Mouse (Mus musculus) ovary, postnatal 14 days (tissue): ENCODE measurements around the gene Chrm2.

ENCODE experiments used
- DNase-seq: peaks from one replicate; pipeline ENCODE4 v3.0.0; 2022; ENCODE audit warnings: low spot score

Chrm2 gene

DNA sequence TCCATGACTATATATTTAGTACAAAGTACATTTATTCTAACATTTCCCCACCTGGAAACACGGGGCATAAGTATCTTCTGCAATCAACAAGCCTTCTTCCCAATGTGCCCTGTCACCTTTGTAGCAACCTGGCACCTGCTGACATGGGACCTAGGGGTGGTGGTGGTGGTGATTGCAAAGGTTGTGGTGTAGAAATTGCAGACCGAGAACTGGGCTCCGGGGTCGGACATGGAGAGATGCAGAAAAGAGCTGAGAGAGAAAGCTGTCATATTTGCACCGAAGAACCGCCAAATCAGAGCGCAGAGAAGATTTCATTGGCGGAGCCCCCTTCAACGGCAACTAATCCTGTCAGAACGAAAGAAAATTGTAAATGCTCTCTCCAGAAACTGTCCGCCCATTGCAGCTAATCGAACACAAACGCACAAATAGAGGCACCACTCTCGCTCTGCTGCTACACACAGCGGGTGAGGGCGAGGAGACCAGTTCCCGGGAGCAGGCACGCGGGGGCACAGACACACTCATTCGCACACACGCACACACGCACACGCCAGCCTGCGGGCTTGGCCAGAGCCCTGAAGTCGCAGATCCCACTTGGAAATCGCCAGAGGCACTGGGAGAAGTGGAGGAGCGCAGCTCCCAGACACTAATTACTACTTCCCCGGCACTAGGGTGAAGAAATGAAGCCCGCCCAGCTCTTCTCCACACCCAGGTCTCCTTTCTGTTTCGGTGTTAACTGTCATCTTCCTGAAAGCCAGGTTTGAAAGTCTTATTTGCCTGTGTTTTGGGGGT lies at the start of gene Chrm2:
Gene Chrm2 (plus strand): TSS at position 473 of the 789 bp plus-strand sequence.
- DNase-seq, result no peak

DNA sequence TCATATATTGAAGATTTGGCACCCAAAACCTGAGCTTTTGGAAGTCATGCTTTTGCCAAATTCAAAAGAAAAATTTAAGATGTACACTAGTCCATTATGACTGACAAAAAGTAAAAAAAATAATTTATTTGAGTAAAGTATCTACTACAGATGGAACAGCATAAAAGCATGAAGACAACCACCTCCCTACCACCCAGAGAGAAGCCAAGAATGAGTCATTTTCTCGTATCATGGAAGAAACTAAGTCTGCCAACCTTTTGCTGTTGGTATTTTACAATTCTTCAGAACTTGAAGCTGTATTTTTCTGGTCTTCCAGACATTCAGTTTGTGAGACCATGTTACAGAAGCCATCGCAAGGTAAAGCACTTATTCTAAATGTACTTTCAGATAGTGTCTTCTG lies 13.9 kb upstream of the Chrm2 start:
- DNase-seq, result no peak

DNA sequence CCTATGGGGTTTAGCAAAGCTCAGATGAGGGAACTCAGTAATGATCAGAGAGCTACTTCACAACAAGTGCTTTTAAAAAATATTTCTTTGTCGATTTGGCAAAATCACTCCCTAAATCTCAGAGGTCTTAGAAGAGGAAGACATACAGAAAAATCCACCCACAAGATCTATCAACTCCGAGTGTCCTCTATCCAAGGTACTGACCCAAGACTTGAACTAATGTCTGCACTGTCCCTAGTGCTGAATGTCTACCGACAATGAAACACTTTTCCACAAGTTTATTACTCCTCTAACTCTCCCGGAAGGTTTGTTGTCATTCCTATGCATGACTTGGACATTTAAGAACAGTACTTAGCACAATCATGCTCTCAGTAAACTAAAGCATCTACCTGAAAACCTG lies 9.9 kb upstream of the Chrm2 start:
- DNase-seq, result no peak

DNA sequence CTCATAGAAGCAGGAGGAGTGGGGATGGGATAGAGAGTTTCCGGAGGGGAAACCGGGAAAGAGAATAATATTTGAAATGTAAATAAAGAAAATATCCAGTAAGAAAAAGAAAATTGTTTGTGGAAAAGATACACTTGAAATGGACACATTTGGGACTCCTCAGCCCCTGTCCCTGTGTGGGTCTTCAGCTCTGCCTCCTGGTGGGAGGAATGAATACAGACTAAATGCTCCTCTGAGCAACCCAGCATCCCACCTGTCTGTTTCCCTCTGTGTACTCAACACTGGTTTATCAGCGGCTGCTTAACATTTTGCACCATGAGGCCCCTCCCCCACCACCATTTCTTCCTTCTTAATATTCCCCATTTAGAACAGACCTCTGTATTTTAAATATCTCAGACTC lies 3.8 kb upstream of the Chrm2 start:
- DNase-seq, result no peak

DNA sequence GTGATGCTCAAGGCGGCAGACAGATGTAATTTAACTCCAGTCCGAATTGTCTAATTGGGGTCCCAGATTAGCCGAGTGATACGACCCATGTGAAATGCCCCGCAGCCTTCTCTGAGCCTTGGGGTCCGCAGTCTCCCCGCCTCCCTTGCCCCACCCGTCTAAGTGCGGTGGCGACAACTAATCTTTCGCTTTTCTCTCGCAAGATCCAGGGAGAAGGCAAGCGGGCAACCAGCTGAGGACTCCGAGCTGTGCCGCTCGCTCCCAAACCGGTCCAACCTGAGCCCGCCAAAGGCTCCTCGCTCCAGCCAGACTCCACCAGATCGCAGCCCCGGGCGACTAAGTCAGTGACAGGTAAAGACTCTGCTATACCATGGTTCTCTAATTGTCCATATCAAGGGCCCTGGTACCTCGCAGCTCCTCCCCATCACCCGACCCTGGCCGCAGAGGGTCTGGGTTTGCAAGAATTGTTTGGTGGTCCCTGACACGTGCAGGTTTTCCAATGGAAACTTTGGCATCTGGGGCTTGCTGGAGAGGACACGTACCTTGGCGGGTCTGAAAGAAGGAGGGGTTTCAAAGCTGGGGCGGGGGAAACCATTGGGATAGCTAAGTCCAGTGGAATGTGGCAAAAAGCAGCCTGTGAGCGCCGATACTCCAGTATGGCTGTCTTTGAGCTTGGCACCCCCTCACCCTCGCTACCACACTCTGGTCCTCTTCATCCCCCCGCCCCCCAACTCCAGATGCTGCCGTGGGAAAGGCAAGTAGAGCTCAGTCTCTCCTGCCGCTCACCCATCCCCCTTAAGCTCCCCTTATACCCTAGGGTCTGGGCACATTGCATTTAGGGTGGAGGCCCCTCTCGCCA lies 746 bp downstream of the Chrm2 start:
- no peak for DNase-seq

DNA sequence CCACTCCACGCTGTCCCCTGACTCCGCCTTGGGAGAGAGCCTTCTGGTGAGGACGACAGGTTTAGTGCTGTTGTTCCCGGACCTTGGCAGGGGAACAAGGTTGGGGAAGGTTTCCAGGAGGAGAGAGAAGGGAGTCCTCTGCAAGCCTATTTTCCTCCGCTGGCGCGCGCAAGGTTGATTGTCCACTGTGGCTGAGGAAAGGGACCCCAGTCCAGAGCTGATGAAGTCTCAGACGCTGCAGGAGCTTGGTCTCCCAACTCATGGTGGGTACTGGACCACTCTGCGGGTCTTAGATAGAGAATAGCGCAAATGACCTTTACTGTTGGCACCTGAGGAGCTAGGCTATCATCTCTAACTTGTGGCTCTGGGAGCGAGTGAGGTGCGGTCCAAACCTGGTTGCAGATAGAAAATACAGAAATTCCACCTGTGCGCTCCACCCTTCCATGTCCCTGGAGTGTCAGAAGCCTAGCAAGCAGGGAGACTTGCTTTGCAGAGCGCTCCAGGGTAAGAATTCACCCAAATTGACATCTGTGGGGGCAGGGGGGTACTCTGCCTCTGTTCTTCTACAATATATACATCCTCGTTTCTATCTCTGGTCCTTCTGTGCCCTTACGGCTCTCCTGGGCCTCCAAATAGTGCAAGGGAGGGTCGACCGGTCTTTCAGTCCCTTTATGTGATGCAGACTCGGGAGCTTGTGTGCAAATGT lies 1.5 kb downstream of the Chrm2 start:
- DNase-seq, result no peak

DNA sequence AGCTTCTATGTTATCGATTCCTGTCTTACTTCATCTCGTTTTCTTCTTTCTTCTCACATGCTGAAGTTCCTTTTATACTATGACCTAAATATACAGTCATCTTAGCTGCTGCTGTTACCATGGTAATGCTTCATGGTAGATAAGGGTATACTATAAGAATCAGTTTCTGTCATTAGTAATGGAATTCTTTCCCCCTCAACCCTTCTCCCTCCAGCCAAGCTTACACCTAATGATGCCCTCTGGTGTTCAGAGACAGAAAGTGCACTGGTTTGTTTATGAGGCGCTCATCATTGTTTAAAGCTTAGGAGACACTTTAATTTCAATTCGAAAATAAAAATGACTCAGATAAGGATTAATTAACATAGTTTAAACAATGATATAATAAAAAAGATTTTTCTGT lies 5.8 kb downstream of the Chrm2 start:
- DNase-seq, result no peak

DNA sequence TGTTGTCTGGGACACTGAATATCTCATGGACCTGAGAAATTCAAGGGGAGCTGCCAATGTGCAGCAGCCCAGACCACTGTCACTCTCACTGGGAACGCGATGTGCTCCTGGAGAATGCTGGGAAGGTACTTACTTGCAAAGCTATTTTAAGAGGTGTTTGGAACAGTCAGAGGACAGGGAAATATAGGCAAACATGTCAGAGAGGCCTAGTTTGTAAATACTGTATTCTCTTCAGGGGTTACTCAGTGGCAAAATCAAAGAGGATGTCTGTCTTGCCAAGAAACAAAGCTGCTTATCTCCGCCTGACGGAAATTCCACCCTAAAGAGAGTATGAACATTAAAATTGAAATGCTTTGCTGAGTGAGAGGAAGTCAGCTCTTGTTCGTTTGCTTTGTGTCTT lies 17.3 kb downstream of the Chrm2 start:
- DNase-seq, result no peak

DNA sequence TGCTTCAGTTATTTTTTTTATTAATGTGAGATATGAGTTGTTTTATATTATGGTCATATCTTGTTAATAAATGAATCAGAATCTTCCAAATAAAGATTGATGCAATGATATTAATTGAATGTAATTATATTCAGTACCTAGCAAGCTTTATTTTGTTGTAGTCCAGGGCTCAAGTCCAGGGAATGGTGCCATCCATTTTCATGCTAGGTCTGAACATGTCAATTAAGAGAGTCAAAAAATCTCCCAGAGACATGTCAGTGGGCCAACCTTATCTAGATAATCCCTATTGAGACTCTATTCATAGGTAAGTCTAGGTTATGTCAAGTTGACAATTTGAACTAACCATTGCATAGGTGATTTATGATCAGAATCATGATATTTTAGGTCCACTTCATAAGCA lies 21.1 kb downstream of the Chrm2 start:
- no peak for DNase-seq

DNA sequence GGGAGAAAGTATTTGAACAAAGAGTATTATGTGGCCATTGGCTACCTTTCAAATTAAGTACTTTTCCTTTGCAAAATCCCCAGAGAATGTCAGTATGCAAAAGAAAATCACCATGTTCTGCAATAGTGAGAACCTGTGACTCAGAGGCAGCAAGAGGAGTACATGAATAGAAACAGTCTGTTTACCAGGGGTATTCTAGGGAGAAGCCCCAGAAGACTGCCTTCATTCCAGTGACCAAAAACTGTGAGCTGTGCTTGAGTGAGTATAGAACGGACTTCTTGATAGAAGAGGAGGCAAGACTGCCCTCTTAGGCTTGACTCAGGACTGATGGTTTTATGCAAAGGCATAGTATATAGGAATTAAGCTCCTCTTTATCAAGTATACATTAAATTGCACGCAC lies 22.2 kb downstream of the Chrm2 start:
- no peak for DNase-seq

DNA sequence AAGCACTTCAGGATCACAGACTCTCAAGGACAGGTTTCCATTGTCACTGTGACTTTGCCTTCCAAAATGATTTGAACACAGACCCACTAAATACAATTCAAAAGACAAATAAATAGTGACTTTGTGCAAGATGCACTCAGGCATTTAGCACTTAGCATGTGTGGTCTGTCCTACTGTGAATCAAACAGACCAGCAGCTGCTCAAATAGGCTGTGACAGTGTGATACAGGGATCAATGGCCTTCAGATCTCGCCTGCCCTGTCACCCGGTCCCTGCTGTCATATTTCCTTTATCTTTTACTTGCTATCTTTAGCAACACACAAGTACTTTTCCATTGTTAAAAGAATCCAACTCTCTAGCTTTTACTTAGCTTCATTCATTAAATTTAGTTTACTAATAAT lies 31.8 kb downstream of the Chrm2 start:
- DNase-seq, result no peak

DNA sequence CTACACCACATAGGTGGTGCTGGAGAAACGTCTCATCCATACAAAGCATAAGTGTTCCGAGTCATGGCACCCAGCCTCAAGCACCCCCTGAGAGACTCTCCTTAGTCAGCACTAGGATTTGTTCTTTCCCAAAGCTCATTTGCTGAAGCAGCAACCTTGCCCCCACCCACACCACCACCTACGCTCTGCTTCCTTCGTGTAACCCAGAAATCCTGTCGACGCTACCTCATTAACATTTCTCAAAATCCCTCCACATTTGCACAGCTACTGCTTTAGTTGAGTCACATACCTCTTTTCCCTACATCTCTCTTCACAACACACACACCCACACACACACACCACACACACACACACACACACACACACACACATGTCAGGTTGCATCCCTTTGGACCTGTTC lies 50.1 kb downstream of the Chrm2 start:
- no peak for DNase-seq

DNA sequence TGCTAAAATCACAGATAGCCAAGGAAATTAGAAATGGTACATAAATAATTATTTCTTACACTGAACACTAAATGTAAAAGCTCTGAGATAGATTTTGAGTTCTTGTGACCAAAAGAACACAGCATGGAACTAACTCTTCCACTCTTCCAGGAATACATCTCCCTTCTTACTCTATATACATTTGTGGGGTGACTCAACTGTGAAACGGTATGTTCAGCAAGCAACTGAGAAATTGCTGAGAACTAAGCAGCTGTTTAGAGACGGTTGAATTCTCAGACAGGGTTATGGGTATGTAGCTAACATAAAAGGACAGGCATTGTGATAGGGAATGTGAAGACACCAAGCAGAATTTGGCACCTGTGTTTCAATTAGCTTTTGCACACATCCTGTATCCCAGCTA lies 51.3 kb downstream of the Chrm2 start:
- no peak for DNase-seq

DNA sequence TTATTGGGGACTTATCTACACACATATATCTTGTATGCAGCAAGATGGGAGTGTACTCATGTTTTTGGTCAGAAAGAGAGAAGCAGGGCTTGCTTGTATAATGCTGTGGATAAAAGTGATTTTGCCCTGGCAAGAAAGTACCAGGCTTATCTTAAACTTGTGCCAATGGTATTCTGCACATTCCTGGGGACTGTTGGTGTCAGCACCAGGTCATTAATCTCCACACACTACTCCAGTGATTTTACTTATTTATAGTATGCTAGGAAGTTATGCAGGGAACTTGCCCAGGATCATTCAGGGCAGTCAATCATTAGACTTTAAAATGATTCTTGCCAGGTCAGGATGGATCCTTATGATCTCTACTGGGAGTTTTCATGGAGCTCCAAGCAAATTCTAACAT lies 63.6 kb downstream of the Chrm2 start:
- no peak for DNase-seq

DNA sequence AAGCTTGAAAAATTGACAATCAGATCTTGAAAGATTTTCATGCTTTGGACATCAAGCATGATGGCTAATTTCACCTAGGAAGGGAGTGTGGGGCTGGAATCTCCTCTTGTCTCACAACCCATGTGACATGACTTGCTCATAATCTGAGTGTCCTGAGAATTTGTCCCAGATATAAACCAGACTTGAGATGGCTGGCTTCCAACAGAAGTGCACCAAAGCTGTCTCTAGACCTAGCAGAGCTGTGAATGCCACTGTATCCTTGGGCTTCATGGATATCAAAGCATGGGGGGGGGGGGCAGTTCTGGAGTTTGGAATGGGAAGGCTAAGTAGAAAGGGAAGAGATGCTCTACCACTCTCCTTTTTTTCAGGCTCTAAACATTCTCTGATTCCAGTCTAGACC lies 67.2 kb downstream of the Chrm2 start:
- no peak for DNase-seq

DNA sequence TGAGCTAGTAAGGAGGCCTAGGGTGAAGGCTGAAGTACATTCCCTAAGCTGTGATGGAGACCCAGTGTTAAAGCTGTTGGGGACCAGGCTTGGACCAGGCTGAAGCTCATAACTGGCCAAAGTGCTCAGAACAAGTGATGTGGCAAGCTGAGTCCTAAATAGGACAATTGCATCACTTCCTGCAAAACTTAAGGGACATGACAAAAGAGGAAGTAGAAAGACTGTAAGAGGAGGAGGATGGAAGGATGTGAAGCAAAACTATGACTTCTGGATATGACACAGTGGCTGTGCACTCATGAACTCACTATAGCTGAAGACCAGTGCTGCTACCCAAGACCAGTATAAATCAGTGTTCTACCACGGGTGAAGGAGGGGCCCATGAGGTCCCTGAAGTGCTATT lies 69.1 kb downstream of the Chrm2 start:
- no peak for DNase-seq

DNA sequence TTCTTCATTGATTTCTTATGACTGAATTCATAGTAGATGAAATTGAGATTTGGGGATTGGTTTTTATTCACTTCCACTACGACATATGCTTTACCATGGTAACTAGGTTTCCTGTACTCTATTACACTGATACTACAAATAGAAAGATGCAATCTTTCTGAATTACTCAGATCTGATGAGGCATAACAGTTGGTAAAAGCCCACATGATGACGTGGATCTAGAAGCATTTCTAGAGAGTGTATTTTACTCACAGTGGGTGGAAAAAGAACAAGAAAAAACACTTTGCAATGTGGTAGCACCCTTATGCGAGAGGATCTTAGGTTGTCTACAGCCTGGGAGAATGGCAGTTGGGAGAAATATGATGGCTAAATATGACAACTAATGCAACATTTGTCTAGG lies 76.1 kb downstream of the Chrm2 start:
- DNase-seq, result no peak

DNA sequence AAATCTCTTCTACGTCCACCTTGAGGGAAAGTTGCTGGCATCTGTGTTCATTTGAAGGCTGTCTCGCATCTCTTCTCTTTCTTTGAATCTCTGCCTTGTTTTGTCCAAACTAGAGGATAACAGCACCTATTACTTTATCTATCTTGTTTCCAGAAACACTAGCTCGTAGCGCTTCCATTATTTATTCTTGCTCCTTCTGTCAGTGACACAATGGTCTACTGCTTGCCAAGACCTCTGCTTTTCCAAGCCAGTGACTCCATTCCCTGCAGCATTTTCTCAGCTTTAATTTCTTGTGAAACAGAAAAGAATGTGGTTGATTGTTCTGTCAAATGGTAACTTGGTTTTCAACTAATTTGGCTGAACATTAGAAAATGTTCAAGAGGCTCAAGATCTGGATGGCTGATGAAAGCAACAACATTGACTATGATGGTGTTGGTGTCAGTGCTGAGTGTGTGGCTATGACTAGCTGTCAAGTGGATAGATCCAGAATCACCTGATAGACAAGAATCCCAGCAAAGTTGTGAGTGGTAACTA lies 96.3 kb downstream of the Chrm2 start:
- no peak for DNase-seq

DNA sequence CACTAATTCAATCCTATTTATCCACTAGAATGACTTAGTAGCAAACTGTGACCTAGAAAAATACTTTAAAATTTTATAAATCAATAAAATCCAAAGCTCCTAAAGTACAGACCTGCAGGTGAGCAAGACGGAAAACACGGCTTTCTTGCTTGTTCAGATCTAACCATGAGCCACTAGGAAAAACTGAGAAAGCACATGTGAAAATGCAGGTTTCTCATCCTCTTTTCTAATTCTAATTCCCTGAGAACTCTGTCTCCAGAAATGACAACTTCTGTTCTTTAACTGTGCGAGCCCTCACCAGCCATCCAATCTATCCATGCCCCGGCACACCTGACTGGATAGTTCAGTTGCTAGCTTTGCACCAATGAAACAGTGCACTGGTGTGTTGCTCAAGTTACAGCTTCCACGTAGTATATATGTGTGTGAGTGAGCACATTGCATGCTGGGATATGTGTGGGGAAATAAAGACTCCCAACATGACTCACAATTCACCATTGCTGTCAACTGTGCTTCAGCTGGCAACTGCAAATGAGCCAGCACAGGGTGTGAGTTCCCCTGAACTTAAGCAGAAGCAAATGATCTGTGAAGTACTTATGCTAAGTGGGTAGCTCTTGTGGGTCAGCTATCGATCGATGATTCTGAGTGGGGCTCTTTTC lies 119.3 kb downstream of the Chrm2 start:
- no peak for DNase-seq

DNA sequence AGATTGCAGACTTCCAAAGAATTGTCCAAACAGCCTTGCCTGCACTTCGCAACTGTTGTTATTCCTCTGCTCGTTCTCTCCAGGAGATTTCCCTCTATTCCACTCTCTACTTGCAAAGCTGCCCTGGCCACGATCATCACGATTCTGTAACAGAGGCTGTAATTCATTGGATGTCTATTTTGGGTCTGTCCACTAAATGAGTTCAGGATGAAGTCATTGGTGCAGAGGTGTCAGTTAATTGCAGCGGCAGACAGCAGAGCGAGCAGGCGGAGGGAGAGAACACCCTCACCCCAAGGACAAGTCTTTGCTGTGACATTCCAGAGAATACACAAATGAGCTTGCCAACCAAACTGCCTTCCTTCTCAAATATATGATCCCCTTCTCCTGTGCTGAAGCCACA lies 120.1 kb downstream of the Chrm2 start:
- no peak for DNase-seq

DNA sequence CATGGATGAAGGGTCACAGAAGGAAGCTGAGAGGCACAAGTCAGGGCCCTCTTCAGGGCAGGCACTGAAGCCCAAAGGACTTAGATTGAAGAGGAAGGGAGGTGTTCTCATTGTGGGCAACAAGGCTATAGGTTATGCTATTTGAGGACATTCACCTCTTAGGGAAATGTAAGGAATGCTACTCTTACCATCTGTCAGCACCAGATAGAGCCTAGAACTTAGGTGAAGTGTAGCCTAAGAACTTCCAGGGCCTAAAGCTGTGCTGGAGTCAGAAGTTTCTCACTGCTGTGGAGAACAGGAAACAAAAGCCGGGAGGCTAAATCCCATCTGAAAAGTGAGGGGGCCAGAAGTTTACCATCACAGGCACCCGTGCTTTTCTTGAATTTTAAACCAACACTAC lies 120.6 kb downstream of the Chrm2 start:
- DNase-seq, result no peak

DNA sequence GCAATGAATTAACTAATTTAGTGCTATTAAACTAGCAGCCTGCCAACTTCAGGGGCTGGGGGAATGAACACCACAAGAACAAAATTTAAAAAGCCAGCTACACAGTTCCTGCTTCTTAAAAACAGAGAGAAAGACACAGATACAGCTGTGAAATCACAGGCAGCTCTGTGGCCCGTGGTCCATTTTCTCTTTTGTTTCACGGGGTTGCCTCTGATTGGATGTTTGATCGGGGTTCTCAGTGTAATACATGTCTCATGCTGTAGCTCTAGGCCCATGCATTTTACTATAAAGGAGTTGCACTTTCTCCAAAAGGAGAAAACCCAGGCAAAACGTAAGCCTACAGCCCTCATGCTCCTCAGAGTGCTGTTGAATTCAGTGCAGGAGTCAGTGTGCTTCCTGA lies 128.6 kb downstream of the Chrm2 start:
- no peak for DNase-seq
